Mouse (Mus musculus): ENCODE measurements around the gene Kcnab1. TPM values are rescaled to one million over a fixed set of nuclear protein-coding genes. Genes with fewer than 3 reads are reported as not detected.

The Kcnab1 gene
- polyA plus RNA-seq, 1 experiment from 2014 or later: 0.63 TPM

DNA sequence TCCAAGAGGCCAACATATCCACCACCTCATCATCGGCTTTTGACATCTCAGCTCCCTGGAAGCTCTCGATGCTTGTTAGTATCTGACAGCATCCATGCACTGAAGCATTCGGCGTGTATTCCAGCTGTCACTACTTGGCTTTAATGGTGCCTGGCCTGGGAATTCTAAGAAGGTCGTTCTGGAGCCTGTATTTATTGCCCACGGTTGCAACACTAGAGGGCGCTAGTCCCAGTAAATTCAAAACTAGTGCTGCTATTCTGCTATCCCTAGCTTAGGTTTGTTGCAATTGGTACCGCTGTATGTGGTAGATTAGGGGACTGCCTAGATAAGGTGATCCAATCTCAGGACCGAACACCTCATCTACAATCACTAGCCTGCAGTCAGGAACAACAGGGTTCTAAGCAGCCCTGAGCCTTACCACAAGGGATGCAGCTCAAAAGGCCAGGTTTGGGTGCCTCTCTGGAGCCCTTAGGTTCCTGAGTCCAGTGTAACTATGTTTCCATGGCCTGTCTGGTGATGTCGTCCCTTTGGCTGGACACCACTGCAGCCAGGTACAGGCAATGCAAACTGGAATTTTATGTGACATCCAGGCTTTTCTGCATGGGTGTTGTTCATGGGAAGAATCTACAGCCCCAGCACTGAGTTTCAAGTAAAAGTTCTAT lies 208.8 kb downstream of the Kcnab1 start:
- no peaks in the 10 kb centered on the region for H3K27me3 ChIP-seq (replicated peaks; ENCODE audit: insufficient read depth, low read length)
- TF ChIP-seq EP300 (IDR thresholded peaks at IDR 0.05) (no peak), CTCF (IDR thresholded peaks at IDR 0.05) (peak; percentile 82)
- WGBS: 40% methylated on average over 10 of the region's 10 CpGs
- ATAC-seq (peak; percentile 26; the same call in 1 of the 2 replicates), DNase-seq (ENCODE audit: low spot score) (peak; percentile 65)
- H3K27ac ChIP-seq (ENCODE audit: low read length): no peak overlapping the region
- no peak overlapping the region for H3K4me3 ChIP-seq (ENCODE audit: low read depth, low read length)
- H3K36me3 ChIP-seq (ENCODE audit: insufficient read depth, low read length): no peaks in the 10 kb centered on the region
- H3K9me3 ChIP-seq (ENCODE audit: low read length): no peaks in the 10 kb centered on the region
- no peak overlapping the region for H3K4me2 ChIP-seq (replicated peaks; ENCODE audit: low read depth, low read length)
- H3K9ac ChIP-seq (replicated peaks; ENCODE audit: low read depth): no peak overlapping the region
- no peaks in the 10 kb centered on the region for H3K4me1 ChIP-seq (ENCODE audit: insufficient read depth, low read depth, low read length)

DNA sequence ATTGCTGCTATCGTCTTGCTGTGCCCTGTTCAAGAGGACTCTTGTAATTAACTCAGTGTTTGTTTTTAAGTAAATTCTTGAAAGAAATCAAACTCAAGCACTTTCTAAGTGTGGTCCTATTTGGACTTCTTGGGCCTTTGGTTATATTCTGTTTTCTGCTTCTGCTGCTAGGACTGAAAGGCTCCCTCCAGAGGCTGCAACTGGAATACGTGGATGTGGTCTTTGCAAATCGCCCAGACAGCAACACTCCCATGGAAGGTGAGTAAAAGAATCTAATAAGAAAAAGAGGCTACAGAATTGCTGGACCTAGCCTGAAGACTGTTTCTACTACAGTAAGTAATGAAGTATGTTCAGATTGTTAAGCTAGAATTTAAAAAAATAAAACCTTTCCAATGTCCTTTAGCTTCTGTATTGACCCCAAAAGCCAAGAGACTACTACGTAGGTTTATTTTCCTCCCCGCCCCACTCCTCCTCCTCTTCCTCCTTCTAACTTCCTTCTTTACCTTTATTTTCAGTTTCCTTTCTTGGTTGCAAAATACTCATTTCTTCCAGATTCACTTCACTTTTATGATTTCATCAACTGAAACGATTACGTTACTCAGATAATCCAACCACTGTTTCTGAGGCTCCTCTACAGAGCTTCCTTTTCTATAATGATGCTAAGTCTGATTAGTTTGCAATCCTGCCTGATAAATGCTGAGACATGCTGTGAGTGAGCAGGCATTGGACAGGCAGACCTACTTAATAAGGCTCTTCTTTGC lies 210.2 kb downstream of the Kcnab1 start:
- no peaks in the 10 kb centered on the region for H3K36me3 ChIP-seq (ENCODE audit: insufficient read depth, low read length)
- no peak overlapping the region for H3K27ac ChIP-seq (ENCODE audit: low read length)
- H3K4me1 ChIP-seq (ENCODE audit: insufficient read depth, low read depth, low read length): no peaks in the 10 kb centered on the region
- peak; percentile 50 for DNase-seq (ENCODE audit: low spot score)
- no peaks in the 10 kb centered on the region for H3K27me3 ChIP-seq (replicated peaks; ENCODE audit: insufficient read depth, low read length)
- TF ChIP-seq CTCF (IDR thresholded peaks at IDR 0.05): peak; percentile 65
- no peak for TF ChIP-seq EP300 (IDR thresholded peaks at IDR 0.05)
- H3K4me2 ChIP-seq (replicated peaks; ENCODE audit: low read depth, low read length): no peak overlapping the region
- WGBS: 55% methylated on average over 7 of the region's 7 CpGs
- no peaks in the 10 kb centered on the region for H3K9me3 ChIP-seq (ENCODE audit: low read length)
- no peak overlapping the region for H3K4me3 ChIP-seq (ENCODE audit: low read depth, low read length)
- ATAC-seq: no peak
- H3K9ac ChIP-seq (replicated peaks; ENCODE audit: low read depth): no peak overlapping the region

DNA sequence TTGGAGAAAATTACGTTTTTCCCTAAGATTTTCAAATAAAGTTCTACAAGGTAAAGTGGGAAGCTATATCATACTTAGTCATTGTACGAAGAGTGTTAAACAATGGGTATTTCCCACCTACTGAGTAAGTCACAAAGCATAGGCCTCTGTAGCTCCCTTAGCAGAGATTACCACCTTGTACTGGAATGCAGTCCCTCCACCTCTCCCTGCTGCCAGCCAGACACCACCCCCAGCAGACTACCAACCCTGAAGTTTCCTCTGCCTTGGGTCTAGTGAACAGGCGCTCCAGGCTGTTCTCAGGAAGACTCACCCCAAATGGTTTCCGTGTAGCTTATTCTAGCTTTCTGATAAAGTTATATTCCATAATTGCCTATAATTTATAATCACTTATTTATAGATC lies 211.8 kb downstream of the Kcnab1 start:
- no peak overlapping the region for H3K4me3 ChIP-seq (ENCODE audit: low read depth, low read length)
- no peaks in the 10 kb centered on the region for H3K4me1 ChIP-seq (ENCODE audit: insufficient read depth, low read depth, low read length)
- H3K9ac ChIP-seq (replicated peaks; ENCODE audit: low read depth): no peak overlapping the region
- H3K4me2 ChIP-seq (replicated peaks; ENCODE audit: low read depth, low read length): no peak overlapping the region
- TF ChIP-seq EP300 (IDR thresholded peaks at IDR 0.05) (no peak), CTCF (IDR thresholded peaks at IDR 0.05) (no peak)
- no peak overlapping the region for H3K27ac ChIP-seq (ENCODE audit: low read length)
- WGBS: 55% methylated on average over 4 of the region's 4 CpGs
- no peaks in the 10 kb centered on the region for H3K9me3 ChIP-seq (ENCODE audit: low read length)
- no peaks in the 10 kb centered on the region for H3K36me3 ChIP-seq (ENCODE audit: insufficient read depth, low read length)
- ATAC-seq: peak; percentile 84
- no peaks in the 10 kb centered on the region for H3K27me3 ChIP-seq (replicated peaks; ENCODE audit: insufficient read depth, low read length)
- DNase-seq (ENCODE audit: low spot score): peak; percentile 63

DNA sequence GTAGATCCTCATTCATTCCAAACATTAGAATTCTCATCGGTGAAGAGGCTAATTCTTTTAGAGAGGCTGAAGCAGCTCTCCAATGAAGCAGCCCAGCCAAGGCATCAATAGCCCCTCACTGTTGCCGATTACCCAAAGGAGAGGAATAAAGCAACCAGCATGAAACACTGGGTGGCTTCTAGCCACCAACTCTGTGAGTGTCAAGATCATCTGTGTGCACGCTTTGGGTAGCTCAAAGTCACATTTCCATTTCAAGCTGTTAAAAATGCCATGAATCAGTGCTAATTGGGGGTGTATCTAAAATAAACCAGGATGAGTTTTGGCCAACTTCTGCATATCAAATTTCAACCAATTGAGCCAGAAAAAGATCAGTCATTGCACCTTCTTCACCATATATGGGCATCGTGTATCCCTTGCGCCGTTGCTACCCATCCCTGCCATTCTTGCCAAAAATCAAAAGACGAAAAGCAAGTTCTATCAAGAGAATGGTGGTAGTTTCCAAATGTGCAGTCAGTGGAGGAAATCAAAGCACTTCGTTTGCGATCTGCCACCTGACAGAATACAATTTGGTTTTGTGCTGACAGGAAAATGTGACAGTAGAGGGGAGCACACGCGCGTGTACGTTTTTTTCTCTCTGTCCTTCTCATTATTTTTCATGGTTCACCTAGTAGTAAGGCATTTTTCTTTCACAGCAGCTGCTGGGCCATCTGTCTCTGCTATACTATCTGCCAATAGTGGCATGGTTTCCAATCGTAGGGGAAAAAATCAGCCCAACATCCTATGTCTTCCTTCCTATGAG lies 213.0 kb downstream of the Kcnab1 start:
- ATAC-seq (no peak), DNase-seq (ENCODE audit: low spot score) (no peak)
- Histone ChIP-seq H3K4me2 (replicated peaks; ENCODE audit: low read depth, low read length) (no peak overlapping the region), H3K9me3 (ENCODE audit: low read length) (no peaks in the 10 kb centered on the region), H3K4me1 (ENCODE audit: insufficient read depth, low read depth, low read length) (no peaks in the 10 kb centered on the region), H3K36me3 (ENCODE audit: insufficient read depth, low read length) (no peaks in the 10 kb centered on the region), H3K27ac (ENCODE audit: low read length) (no peak overlapping the region), H3K4me3 (ENCODE audit: low read depth, low read length) (no peak overlapping the region), H3K27me3 (replicated peaks; ENCODE audit: insufficient read depth, low read length) (no peaks in the 10 kb centered on the region), H3K9ac (replicated peaks; ENCODE audit: low read depth) (no peak overlapping the region)
- WGBS: 87% methylated on average over 14 of the region's 14 CpGs
- TF ChIP-seq EP300 (IDR thresholded peaks at IDR 0.05) (no peak), CTCF (IDR thresholded peaks at IDR 0.05) (no peak)

DNA sequence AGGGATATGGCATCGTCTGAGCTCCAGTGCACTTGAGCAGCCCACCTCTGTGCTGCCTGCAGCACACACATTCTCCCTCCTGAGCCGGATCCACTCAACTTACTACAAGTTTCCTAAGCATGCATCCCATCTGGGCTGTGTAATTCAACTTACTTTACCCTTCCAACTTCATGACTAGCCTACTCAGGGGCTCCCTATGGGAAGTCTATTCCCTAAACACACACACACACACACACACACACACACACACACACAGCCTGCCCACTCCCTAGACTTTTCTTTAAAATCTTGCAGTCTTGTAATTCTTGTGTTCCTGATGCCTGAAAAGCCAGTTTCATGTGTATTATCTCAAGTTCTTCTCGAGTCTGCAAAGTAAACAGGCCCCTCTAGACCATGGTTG lies 216.1 kb downstream of the Kcnab1 start:
- TF ChIP-seq CTCF (IDR thresholded peaks at IDR 0.05) (no peak), EP300 (IDR thresholded peaks at IDR 0.05) (no peak)
- H3K27ac ChIP-seq (ENCODE audit: low read length): no peak overlapping the region
- no peaks in the 10 kb centered on the region for H3K4me1 ChIP-seq (ENCODE audit: insufficient read depth, low read depth, low read length)
- H3K36me3 ChIP-seq (ENCODE audit: insufficient read depth, low read length): no peaks in the 10 kb centered on the region
- no peak overlapping the region for H3K4me3 ChIP-seq (ENCODE audit: low read depth, low read length)
- no peak for ATAC-seq
- no peak overlapping the region for H3K9ac ChIP-seq (replicated peaks; ENCODE audit: low read depth)
- H3K9me3 ChIP-seq (ENCODE audit: low read length): no peaks in the 10 kb centered on the region
- no peak overlapping the region for H3K4me2 ChIP-seq (replicated peaks; ENCODE audit: low read depth, low read length)
- DNase-seq (ENCODE audit: low spot score): no peak
- WGBS: 40% methylated on average over 3 of the region's 3 CpGs
- no peaks in the 10 kb centered on the region for H3K27me3 ChIP-seq (replicated peaks; ENCODE audit: insufficient read depth, low read length)

DNA sequence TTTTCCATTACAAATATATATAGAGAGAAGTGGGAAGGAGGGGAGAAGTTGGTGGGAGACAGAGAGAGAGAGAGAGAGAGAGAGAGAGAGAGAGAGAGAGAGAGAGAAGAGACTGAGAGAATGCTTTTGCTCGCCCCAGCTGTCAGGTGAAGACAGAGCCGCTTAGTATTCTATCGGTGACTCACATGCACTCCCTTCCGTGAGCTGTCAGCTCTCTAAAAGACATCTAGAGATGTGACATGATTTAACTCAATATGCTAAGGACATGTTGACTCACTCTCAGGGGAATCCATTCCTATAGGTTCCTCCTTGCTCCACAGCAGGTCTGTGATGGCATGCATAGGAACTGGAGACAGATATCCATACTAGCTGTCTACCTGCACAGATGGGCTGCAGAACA lies 219.6 kb downstream of the Kcnab1 start:
- no peak for ATAC-seq
- no peaks in the 10 kb centered on the region for H3K4me1 ChIP-seq (ENCODE audit: insufficient read depth, low read depth, low read length)
- no peaks in the 10 kb centered on the region for H3K36me3 ChIP-seq (ENCODE audit: insufficient read depth, low read length)
- TF ChIP-seq CTCF (IDR thresholded peaks at IDR 0.05) (no peak), EP300 (IDR thresholded peaks at IDR 0.05) (no peak)
- H3K27me3 ChIP-seq (replicated peaks; ENCODE audit: insufficient read depth, low read length): no peaks in the 10 kb centered on the region
- DNase-seq (ENCODE audit: low spot score): no peak
- 76% methylated on average over 4 of the region's 4 CpGs for WGBS
- H3K4me3 ChIP-seq (ENCODE audit: low read depth, low read length): no peak overlapping the region
- no peaks in the 10 kb centered on the region for H3K9me3 ChIP-seq (ENCODE audit: low read length)
- H3K27ac ChIP-seq (ENCODE audit: low read length): no peak overlapping the region
- no peak overlapping the region for H3K4me2 ChIP-seq (replicated peaks; ENCODE audit: low read depth, low read length)
- H3K9ac ChIP-seq (replicated peaks; ENCODE audit: low read depth): no peak overlapping the region
